Mouse (Mus musculus) myocyte (in vitro differentiated cells): ENCODE measurements around the gene Tgfbr1.

Experiments used
- MAX ChIP-seq: IDR thresholded peaks from one replicate; pipeline ENCODE4 v1.6.1; 2011; ENCODE audit warnings: low read depth, mild to moderate bottlenecking, control low read depth
- POLR2A ChIP-seq: IDR thresholded peaks from one replicate; pipeline ENCODE4 v1.6.1; 2011; ENCODE audit warnings: low read depth, mild to moderate bottlenecking, control low read depth, moderate library complexity; ENCODE audit not compliant: insufficient read length
- REST ChIP-seq: IDR thresholded peaks from one replicate; pipeline ENCODE4 v1.6.1; 2011; ENCODE audit warnings: mild to moderate bottlenecking, control low read depth, moderate library complexity; ENCODE audit not compliant: insufficient read depth, insufficient read length

DNA sequence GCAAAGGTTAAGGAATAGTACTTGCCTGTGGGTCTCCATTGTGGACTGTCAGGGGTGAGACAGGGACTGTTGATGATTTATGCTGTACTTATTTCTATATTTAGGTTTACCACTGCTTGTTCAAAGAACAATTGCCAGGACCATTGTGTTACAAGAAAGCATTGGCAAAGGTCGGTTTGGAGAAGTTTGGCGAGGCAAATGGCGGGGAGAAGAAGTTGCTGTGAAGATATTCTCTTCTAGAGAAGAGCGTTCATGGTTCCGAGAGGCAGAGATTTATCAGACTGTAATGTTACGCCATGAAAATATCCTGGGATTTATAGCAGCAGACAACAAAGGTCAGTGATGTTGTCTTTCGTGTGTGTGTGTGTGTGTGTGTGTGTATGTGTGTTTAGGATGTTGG lies 43.2 kb downstream of the Tgfbr1 start:
- no peak for TF ChIP-seq POLR2A
- no peak for TF ChIP-seq MAX
- no peak for TF ChIP-seq REST
